Mouse (Mus musculus) layer of hippocampus, adult 2 months (tissue): Measurements from ENCODE around the gene Kcna4. TPM values are rescaled to one million over a fixed set of nuclear protein-coding genes. Genes with fewer than 3 reads are reported as not detected.

ENCODE experiments used
- DNase-seq, 2 experiments: peaks; one replicate each; pipeline ENCODE4 v3.0.0; 2022; ENCODE audit warnings: low spot score in 2 of 2
- H3K27ac ChIP-seq: fragments of 200-600 bp; 2 replicates; pipeline ENCODE4 v1.8.1; 2022
- H3K4me3 ChIP-seq: fragments of 200-600 bp; 2 replicates; pipeline ENCODE4 v1.8.1; 2022; ENCODE audit warnings: mild to moderate bottlenecking
- CTCF ChIP-seq: fragments of 200-600 bp; conservative IDR thresholded peaks from 2 replicates; pipeline ENCODE4 v1.8.1; 2022; ENCODE audit warnings: antibody characterized with exemption, mild to moderate bottlenecking, moderate library complexity
- total RNA-seq, 2 experiments: library from RNA; stranded (reverse); gene quantifications; 2 replicates each; pipeline ENCODE4 v1.2.3; 2021

Kcna4 gene
- total RNA-seq, 2 experiments from 2014 or later = 41.6 to 48.6 TPM

- no peak for TF ChIP-seq CTCF
- no peak overlapping the region for H3K4me3 ChIP-seq
These were observed 36.8 kb downstream of the Kcna4 start for GRCm38 (mm10) chr2:107327276-107327675.

GRCm38 (mm10) chr2:107341291-107341690, 50.9 kb downstream of the Kcna4 start:
- no peak for DNase-seq

More at GRCm38 (mm10) chr2:107327276-107327675, 36.8 kb downstream of the Kcna4 start:
- no peak for DNase-seq
- H3K27ac ChIP-seq = no peak overlapping the region

GRCm38 (mm10) chr2:107344807-107345206, 54.4 kb downstream of the Kcna4 start:
- Histone ChIP-seq H3K27ac (no peak overlapping the region), H3K4me3 (no peak overlapping the region)
- no peak for TF ChIP-seq CTCF
- no peak for DNase-seq

More at GRCm38 (mm10) chr2:107341291-107341690, 50.9 kb downstream of the Kcna4 start:
- Histone ChIP-seq H3K4me3 (no peak overlapping the region), H3K27ac (no peak overlapping the region)
- no peak for TF ChIP-seq CTCF

GRCm38 (mm10) chr2:107345299-107345698, 54.9 kb downstream of the Kcna4 start:
- DNase-seq = no peak
- Histone ChIP-seq H3K4me3 (no peak overlapping the region), H3K27ac (no peak overlapping the region)
- no peak for TF ChIP-seq CTCF

Other genes with a start within 250 kb of the Kcna4 start
- gene Fshb, start 231.0 kb upstream of the Kcna4 start, total RNA-seq = not detected